ENCODE assay signal across 8 mouse cellular contexts in genomic region chr1:180329706-180330105, GRCm38 (mm10). TPM values are rescaled to one million over a fixed set of nuclear protein-coding genes. Genes with fewer than 3 reads are reported as not detected.
DNase-seq lines count a peak whose midpoint lies in the region; ATAC-seq and TF ChIP-seq lines count a peak whose summit lies in the region.

No protein-coding gene starts in this region.

- H3K27me3 ChIP-seq in kidney, postnatal 0 days (ENCODE audit: insufficient read depth, low read length), result no peaks in the 10 kb centered on the region
- peaks cover 36% of the 10 kb centered on the region for H3K27me3 ChIP-seq in embryonic facial prominence, embryonic 10.5 days (replicated peaks; ENCODE audit: low read depth, poor library complexity, severe bottlenecking)
- no peaks in the 10 kb centered on the region for H3K27me3 ChIP-seq in intestine, embryonic 14.5 days (replicated peaks; ENCODE audit: control insufficient read depth, insufficient read depth, low read length)
- 0 out of 2 replicates have a peak, but pooled peaks cover 10% of the 10 kb centered on the region for H3K27me3 ChIP-seq in midbrain, postnatal 0 days (ENCODE audit: insufficient read depth, low read length)

- no peak for TF ChIP-seq CTCF in kidney, postnatal 0 days (IDR thresholded peaks at IDR 0.05; ENCODE audit: low read depth)
- TF ChIP-seq CTCF in midbrain, postnatal 0 days (IDR thresholded peaks at IDR 0.05), result no peak

- H3K4me2 ChIP-seq in kidney, postnatal 0 days (ENCODE audit: low read length), result peak overlapping the region; percentile 92
- H3K4me2 ChIP-seq in intestine, embryonic 14.5 days (ENCODE audit: low read length), result peak overlapping the region; percentile 82
- H3K4me2 ChIP-seq in midbrain, postnatal 0 days (ENCODE audit: low read depth, low read length, poor library complexity, severe bottlenecking), result peak overlapping the region; percentile 26

- WGBS in kidney, postnatal 0 days, result 16% methylated on average over 6 of the region's 6 CpGs
- 17% methylated on average over 6 of the region's 6 CpGs for WGBS in embryonic facial prominence, embryonic 10.5 days
- WGBS in intestine, embryonic 14.5 days, result 20% methylated on average over 6 of the region's 6 CpGs
- 9% methylated on average over 6 of the region's 6 CpGs for WGBS in midbrain, postnatal 0 days

- peak overlapping the region; percentile 80 for H3K27ac ChIP-seq in kidney, postnatal 0 days
- H3K27ac ChIP-seq in embryonic facial prominence, embryonic 10.5 days (replicated peaks), result peak overlapping the region; percentile 70
- H3K27ac ChIP-seq in intestine, embryonic 14.5 days (ENCODE audit: low read depth), result peak overlapping the region; percentile 62
- H3K27ac ChIP-seq in midbrain, postnatal 0 days (ENCODE audit: low read depth, low read length), result no peak overlapping the region

- DNase-seq in kidney, postnatal 0 days (ENCODE audit: low spot score), result peak; percentile 35
- DNase-seq in kidney, postnatal 25 days, result no peak
- DNase-seq in embryonic facial prominence, embryonic 10.5 days (ENCODE audit: low spot score), result peak; percentile 22
- no peak for DNase-seq in intestine, embryonic 14.5 days (ENCODE audit: low spot score)
- DNase-seq in midbrain, postnatal 0 days (ENCODE audit: low spot score), result no peak
- no peak for DNase-seq in cerebellum, adult 11 months
- DNase-seq in kidney, adult 11 months, result no peak
- DNase-seq in left cerebral cortex, adult 8-10 months (ENCODE audit: low spot score in 2 of 2), result no peak

- ATAC-seq in kidney, postnatal 0 days (replicated peaks; ENCODE audit: low FRiP score, low read depth), result no peak
- ATAC-seq in intestine, embryonic 14.5 days (replicated peaks; ENCODE audit: low FRiP score, low TSS enrichment, low read depth), result no peak
- no peak for ATAC-seq in midbrain, postnatal 0 days (ENCODE audit: low FRiP score)

- H3K4me3 ChIP-seq in kidney, postnatal 0 days (replicated peaks; ENCODE audit: low read depth, low read length), result peak overlapping the region; percentile 6; the same call in 1 of the 2 replicates
- H3K4me3 ChIP-seq in embryonic facial prominence, embryonic 10.5 days, result peak overlapping the region; percentile 31
- peak overlapping the region; percentile 83; the same call in 1 of the 2 replicates for H3K4me3 ChIP-seq in intestine, embryonic 14.5 days (ENCODE audit: low read depth, low read length)
- no peak overlapping the region for H3K4me3 ChIP-seq in midbrain, postnatal 0 days (ENCODE audit: low read depth, low read length)

- H3K9ac ChIP-seq in kidney, postnatal 0 days (ENCODE audit: low read depth, low read length), result peak overlapping the region; percentile 42; the same call in 1 of the 2 replicates
- H3K9ac ChIP-seq in intestine, embryonic 14.5 days (ENCODE audit: low read length), result no peak overlapping the region
- peak overlapping the region; percentile 19; the same call in 1 of the 2 replicates for H3K9ac ChIP-seq in midbrain, postnatal 0 days (replicated peaks; ENCODE audit: low read length, poor library complexity, severe bottlenecking)

- H3K36me3 ChIP-seq in kidney, postnatal 0 days (ENCODE audit: insufficient read depth, low read length), result no peaks in the 10 kb centered on the region
- peaks cover 18% of the 10 kb centered on the region for H3K36me3 ChIP-seq in embryonic facial prominence, embryonic 10.5 days (replicated peaks)
- peaks cover 8% of the 10 kb centered on the region for H3K36me3 ChIP-seq in intestine, embryonic 14.5 days (ENCODE audit: control insufficient read depth, insufficient read depth, low read length)
- H3K36me3 ChIP-seq in midbrain, postnatal 0 days (ENCODE audit: insufficient read depth, low read length), result no peaks in the 10 kb centered on the region

- H3K4me1 ChIP-seq in kidney, postnatal 0 days (replicated peaks; ENCODE audit: insufficient read depth, low read length), result peaks cover 32% of the 10 kb centered on the region
- H3K4me1 ChIP-seq in embryonic facial prominence, embryonic 10.5 days, result peaks cover 56% of the 10 kb centered on the region
- peaks cover 30% of the 10 kb centered on the region for H3K4me1 ChIP-seq in intestine, embryonic 14.5 days (replicated peaks; ENCODE audit: control insufficient read depth, insufficient read depth, low read length)
- H3K4me1 ChIP-seq in midbrain, postnatal 0 days (ENCODE audit: insufficient read depth, low read length), result peaks cover 10% of the 10 kb centered on the region; the same call in 1 of the 2 replicates

- H3K9me3 ChIP-seq in kidney, postnatal 0 days (replicated peaks; ENCODE audit: low read length), result no peaks in the 10 kb centered on the region
- H3K9me3 ChIP-seq in embryonic facial prominence, embryonic 10.5 days, result no peaks in the 10 kb centered on the region
- H3K9me3 ChIP-seq in intestine, embryonic 14.5 days (ENCODE audit: control insufficient read depth, low read length), result no peaks in the 10 kb centered on the region
- no peaks in the 10 kb centered on the region for H3K9me3 ChIP-seq in midbrain, postnatal 0 days (ENCODE audit: low read length)

RNA-seq across cellular contexts. Expression of gene Itpkb, which starts 0.6 kb away (rescaled TPM):
- 6.8 and 7.1 TPM in 2 replicates for polyA plus RNA-seq in kidney, postnatal 0 days (2015; fragmentation: Nextera tagmentation; extraction: Ambion mirVana)
- 4.9 and 6.2 TPM in 2 replicates for polyA plus RNA-seq in embryonic facial prominence, embryonic 10.5 days (2016; fragmentation: Nextera tagmentation; extraction: Ambion mirVana)
- 6.7 and 8.3 TPM in 2 replicates for polyA plus RNA-seq in intestine, embryonic 14.5 days (2014; fragmentation: Nextera tagmentation; extraction: Ambion mirVana)
- total RNA-seq in midbrain, postnatal 0 days (2014; rRNA removed), result 12.2 and 13.9 TPM in 2 replicates
- polyA plus RNA-seq in midbrain, postnatal 0 days (2015; fragmentation: Nextera tagmentation; extraction: Ambion mirVana), result 2.0 and 2.2 TPM in 2 replicates
- total RNA-seq in left cerebral cortex, adult 8-10 months (2022), result 10 to 100 TPM; 19.7 to 26.2 (median 21.4) TPM

Comparison
In these comparisons a context has a peak if more than half of its experiments do, and no peak if none do; other contexts are left out.
1. DNase-seq: peak in kidney, postnatal 0 days (single experiment) and embryonic facial prominence, embryonic 10.5 days (single experiment); none in kidney, postnatal 25 days (0 of 2), intestine, embryonic 14.5 days (single experiment), midbrain, postnatal 0 days (single experiment), cerebellum, adult 11 months (single experiment), kidney, adult 11 months (single experiment) and left cerebral cortex, adult 8-10 months (0 of 2).
2. H3K4me2 ChIP-seq: peak in every context shown above with its lines; median percentile 92 in kidney, postnatal 0 days; 82 in intestine, embryonic 14.5 days; 26 in midbrain, postnatal 0 days.